Mouse (Mus musculus) embryonic fibroblast, embryonic 13.5 days (primary cell): Measurements from ENCODE around the gene Susd1.

ENCODE experiments used
- CTCF ChIP-seq: IDR thresholded peaks from 2 replicates; pipeline ENCODE4 v1.5.1; 2011; ENCODE audit warnings: mild to moderate bottlenecking, control low read depth, low read length, moderate library complexity, borderline replicate concordance; ENCODE audit not compliant: insufficient read depth
- POLR2A ChIP-seq: IDR thresholded peaks from 2 replicates; pipeline ENCODE4 v1.6.1; 2011; ENCODE audit warnings: low read depth, mild to moderate bottlenecking, control low read depth, low read length, moderate library complexity

DNA sequence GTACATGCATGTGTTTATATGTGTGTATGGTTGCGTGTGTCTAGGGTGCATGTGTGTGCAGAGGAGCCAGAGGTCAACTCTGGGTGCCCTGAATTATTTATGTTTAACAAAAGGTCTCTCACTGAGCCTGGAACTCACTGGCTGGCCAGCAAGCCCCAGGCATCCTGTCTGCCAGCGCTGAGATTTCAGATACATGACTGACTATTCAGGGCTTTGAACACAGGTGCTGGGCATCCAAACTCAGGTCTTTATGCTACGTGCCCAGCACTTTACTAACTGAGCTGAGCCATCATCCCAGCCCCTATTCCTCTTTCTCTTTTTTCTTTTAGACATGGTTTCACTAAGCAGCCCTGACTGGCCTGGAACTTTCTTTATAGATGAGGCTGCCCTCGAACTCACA is 59.8 kb downstream of the Susd1 start:
- TF ChIP-seq POLR2A: no peak
- no peak for TF ChIP-seq CTCF
